Mouse (Mus musculus) hindbrain, embryonic 14.5 days (tissue): ENCODE measurements around the gene Tecpr1. TPM values are rescaled to one million over a fixed set of nuclear protein-coding genes. Genes with fewer than 3 reads are reported as not detected.
A peak's percentile ranks its signal among the peaks of the same experiment; 100 is the strongest.

ENCODE experiments used
- ATAC-seq: fragments of 200-750 bp; cut with Nextera tagmentation; 2 replicates; pipeline ENCODE4 v1.8.0; 2017; ENCODE audit warnings: moderate number of reproducible peaks, mild to moderate bottlenecking, moderate TSS enrichment, moderate library complexity; ENCODE audit not compliant: low FRiP score
- DNase-seq: peaks from one replicate; pipeline ENCODE4 v3.0.0-alpha.2; 2015; ENCODE audit warnings: low spot score
- H3K27ac ChIP-seq: fragments of 300-500 bp; sonication (generic); 2 replicates; pipeline ENCODE4 v1.5.1; 2014; ENCODE audit warnings: mild to moderate bottlenecking, moderate library complexity
- H3K27me3 ChIP-seq: fragments of 300-500 bp; sonication (generic); 2 replicates; pipeline ENCODE4 v1.6.1; 2014; ENCODE audit warnings: mild to moderate bottlenecking, low read length, mixed read lengths; ENCODE audit not compliant: control insufficient read depth, insufficient read depth
- H3K36me3 ChIP-seq: fragments of 300-500 bp; sonication (generic); replicated peaks from 2 replicates; pipeline ENCODE4 v1.6.1; 2014; ENCODE audit not compliant: control insufficient read depth, insufficient read depth
- H3K4me1 ChIP-seq: fragments of 300-500 bp; sonication (generic); replicated peaks from 2 replicates; pipeline ENCODE4 v1.6.1; 2014; ENCODE audit warnings: antibody characterized with exemption, low read length, mixed read lengths; ENCODE audit not compliant: control insufficient read depth, insufficient read depth
- H3K4me2 ChIP-seq: fragments of 300-500 bp; sonication (generic); replicated peaks from 2 replicates; pipeline ENCODE4 v1.6.1; 2014; ENCODE audit warnings: mild to moderate bottlenecking, moderate library complexity
- H3K4me3 ChIP-seq: fragments of 300-500 bp; sonication (generic); replicated peaks from 2 replicates; pipeline ENCODE4 v1.5.1; 2014; ENCODE audit warnings: mild to moderate bottlenecking, low read length
- H3K9ac ChIP-seq: fragments of 300-500 bp; sonication (generic); 2 replicates; pipeline ENCODE4 v1.6.1; 2014
- H3K9me3 ChIP-seq: fragments of 300-500 bp; sonication (generic); 2 replicates; pipeline ENCODE4 v1.6.1; 2016; ENCODE audit warnings: low read length; ENCODE audit not compliant: control insufficient read depth
- WGBS: fragments of 180-500 bp; shearing (Covaris S2); extraction: QIAGEN DNeasy Blood & Tissue Kit; methylation state at CpG from one replicate; pipeline ENCODE4 v1.1.7; 2014; 5-methylcytosine and 5-hydroxymethylcytosine counted together
- polyA plus RNA-seq: library from polyadenylated mRNA; unstranded; fragments of >200 nt; fragmentation: Nextera tagmentation; extraction: Ambion mirVana; gene quantifications from 2 replicates; pipeline ENCODE4 v1.2.1, GENCODE M21; 2014

The Tecpr1 gene
- polyA plus RNA-seq, 1 experiment from 2014 or later, result 34.7 TPM

DNA sequence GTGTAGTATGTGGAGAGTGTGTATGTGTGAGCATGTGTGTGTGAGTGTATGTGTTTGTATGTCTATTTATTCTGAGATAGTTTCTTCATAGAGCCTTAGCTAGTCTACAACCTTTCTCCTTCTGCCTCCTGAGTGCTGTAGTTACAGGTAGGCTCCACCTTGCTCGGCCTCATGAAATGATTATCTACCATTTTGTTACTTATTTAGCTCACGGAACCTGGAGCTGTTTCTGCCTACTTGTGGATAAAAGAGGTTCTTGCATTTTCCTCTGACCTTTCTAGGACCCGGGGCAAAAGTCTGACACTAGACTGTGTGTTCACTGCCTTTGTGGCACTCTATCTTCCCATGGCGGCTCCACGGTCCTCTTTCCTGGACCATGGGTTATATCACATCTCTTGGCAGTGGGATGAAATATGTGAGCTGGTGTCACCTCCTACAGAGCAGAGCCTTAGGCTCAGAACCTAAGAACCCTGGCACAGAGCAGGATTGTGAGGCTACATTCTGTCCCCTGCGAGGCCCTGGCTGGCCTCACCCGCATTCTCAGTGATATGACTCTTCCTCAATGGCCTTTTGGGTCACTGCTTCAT is 20.6 kb upstream of the Tecpr1 start, which contains the start of gene Bri3:
Gene Bri3, plus strand, starts transcription at position 537 of the 587 bp plus-strand sequence.
- WGBS, result 87% methylated on average over 7 of the region's 7 CpGs
- Histone ChIP-seq H3K36me3 (no peaks in the 10 kb centered on the region), H3K4me2 (no peak within 1 kb of the TSS), H3K27me3 (no peaks in the 10 kb centered on the region), H3K4me3 (no peak within 1 kb of the TSS), H3K4me1 (no peaks in the 10 kb centered on the region), H3K9ac (no peak within 1 kb of the TSS), H3K9me3 (no peaks in the 10 kb centered on the region), H3K27ac (no peak within 1 kb of the TSS)
- no peak for ATAC-seq
- no peak for DNase-seq

DNA sequence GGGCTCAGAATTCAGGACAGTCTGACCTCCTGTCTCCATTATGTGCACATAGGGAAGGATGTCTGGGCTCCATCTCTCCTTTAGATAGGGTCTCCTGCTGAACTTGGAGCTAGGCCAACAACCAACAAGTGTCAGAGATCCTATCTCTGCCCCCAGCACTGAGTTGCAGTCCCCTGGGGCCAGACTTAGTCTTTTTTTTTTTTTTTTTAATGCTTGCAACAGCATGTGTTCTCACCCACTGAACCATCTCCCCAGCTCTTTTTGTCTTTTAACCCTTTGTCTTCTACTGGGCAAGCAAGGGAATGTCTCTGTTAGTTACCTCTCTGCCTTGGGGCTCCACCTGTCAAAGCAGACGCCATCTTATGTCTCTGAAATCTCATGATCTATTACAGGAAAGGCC is 15.6 kb upstream of the Tecpr1 start:
- no peak for ATAC-seq
- no peak overlapping the region for H3K4me2 ChIP-seq
- H3K27me3 ChIP-seq, result no peaks in the 10 kb centered on the region
- no peak overlapping the region for H3K27ac ChIP-seq
- no peaks in the 10 kb centered on the region for H3K9me3 ChIP-seq
- no peak overlapping the region for H3K9ac ChIP-seq
- no peaks in the 10 kb centered on the region for H3K4me1 ChIP-seq
- H3K4me3 ChIP-seq, result no peak overlapping the region
- no peaks in the 10 kb centered on the region for H3K36me3 ChIP-seq
- WGBS, result 80% methylated on average over 1 of the region's 1 CpGs
- DNase-seq, result no peak

DNA sequence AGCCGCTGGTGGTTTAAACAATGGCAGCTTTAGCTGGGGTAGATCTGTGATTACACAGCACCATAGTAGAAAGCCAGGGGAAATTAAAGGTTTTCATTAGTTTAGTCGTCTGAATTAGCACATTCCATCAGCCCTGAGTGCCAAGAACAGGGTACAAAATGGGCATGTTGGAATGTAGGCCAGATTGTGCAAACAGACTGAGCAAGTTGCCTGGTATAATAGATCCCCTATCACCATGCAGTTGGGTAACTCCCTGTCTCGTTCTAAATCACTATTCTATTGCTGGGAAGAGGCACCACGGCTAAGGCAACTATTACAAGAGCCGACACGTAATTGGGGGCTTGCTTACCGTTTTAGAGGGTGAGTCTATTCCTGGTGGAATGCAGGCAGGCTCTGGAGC is 11.3 kb upstream of the Tecpr1 start:
- ATAC-seq, result no peak
- DNase-seq, result no peak
- H3K27me3 ChIP-seq, result no peaks in the 10 kb centered on the region
- H3K27ac ChIP-seq, result no peak overlapping the region
- no peaks in the 10 kb centered on the region for H3K36me3 ChIP-seq
- H3K9ac ChIP-seq, result no peak overlapping the region
- H3K4me2 ChIP-seq, result no peak overlapping the region
- H3K4me1 ChIP-seq, result no peaks in the 10 kb centered on the region
- H3K9me3 ChIP-seq, result no peaks in the 10 kb centered on the region
- WGBS, result 86% methylated on average over 7 of the region's 7 CpGs
- no peak overlapping the region for H3K4me3 ChIP-seq

DNA sequence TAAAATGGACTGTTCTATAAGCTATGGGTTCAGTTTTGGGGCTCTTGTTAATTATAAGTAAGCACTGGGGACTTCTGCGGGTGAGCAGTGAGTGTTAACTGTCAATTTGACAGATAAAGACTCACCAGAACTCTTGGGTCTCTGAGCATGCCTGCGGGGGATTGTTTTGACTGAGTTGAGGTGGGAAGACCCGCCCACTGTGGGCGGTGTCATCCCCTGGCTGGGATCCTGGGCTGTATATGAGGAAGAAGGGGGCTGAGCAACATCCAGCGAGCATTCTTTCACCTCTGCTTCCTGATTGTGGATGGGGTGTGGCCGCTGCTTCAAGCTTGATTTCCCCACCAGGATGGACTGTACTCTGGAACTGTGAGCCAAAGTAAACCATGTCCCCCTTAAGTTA is 10.8 kb upstream of the Tecpr1 start:
- H3K4me2 ChIP-seq, result no peak overlapping the region
- no peaks in the 10 kb centered on the region for H3K9me3 ChIP-seq
- no peak for ATAC-seq
- no peak overlapping the region for H3K27ac ChIP-seq
- no peak overlapping the region for H3K9ac ChIP-seq
- DNase-seq, result no peak
- H3K4me1 ChIP-seq, result no peaks in the 10 kb centered on the region
- H3K4me3 ChIP-seq, result no peak overlapping the region
- H3K36me3 ChIP-seq, result no peaks in the 10 kb centered on the region
- 83% methylated on average over 6 of the region's 6 CpGs for WGBS
- no peaks in the 10 kb centered on the region for H3K27me3 ChIP-seq

DNA sequence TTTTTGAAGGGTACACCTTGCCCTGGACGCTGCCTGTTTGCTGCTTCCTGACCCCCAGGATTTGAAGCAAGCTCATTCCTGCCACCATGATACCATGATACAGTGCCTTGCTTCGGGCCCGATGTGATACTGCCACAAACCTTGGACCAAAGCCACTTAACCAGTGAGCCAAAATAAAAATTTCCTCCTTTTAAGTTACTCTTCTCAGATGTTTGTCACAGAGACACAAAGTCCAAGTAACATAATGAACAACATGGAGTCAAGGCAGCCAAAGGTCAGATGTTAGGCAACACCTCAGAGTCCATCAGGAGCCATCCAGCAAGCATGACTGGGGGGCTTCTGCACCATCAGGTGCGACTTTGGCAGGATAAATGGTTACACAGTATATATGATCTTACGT is 9.1 kb upstream of the Tecpr1 start:
- Histone ChIP-seq H3K9ac (no peak overlapping the region), H3K4me2 (no peak overlapping the region), H3K4me3 (no peak overlapping the region), H3K27me3 (no peaks in the 10 kb centered on the region), H3K9me3 (no peaks in the 10 kb centered on the region), H3K27ac (no peak overlapping the region), H3K36me3 (no peaks in the 10 kb centered on the region), H3K4me1 (no peaks in the 10 kb centered on the region)
- DNase-seq (no peak), ATAC-seq (no peak)
- 89% methylated on average over 5 of the region's 5 CpGs for WGBS

DNA sequence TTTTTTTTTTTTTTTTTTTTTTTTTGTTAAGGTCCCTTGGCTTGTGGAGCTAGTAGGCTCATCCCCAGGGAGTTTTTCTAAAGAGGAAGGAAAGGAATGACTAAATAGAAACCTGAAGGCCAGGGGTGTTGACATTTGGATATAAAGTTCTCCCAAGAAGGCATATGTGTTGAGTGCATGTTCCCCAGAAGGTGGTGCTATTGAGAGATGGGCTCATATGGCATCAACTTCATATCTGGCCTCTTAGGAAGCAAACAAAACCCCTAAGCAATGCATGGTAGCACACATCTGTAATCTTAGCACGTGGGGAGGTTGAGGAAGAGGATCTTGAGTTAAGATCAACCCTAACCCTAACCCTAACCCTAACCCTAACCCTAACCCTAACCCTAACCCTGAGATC is 8.0 kb upstream of the Tecpr1 start:
- Histone ChIP-seq H3K9ac (no peak overlapping the region), H3K4me2 (no peak overlapping the region), H3K4me1 (no peaks in the 10 kb centered on the region), H3K9me3 (no peaks in the 10 kb centered on the region), H3K4me3 (no peak overlapping the region), H3K27me3 (no peaks in the 10 kb centered on the region), H3K27ac (no peak overlapping the region), H3K36me3 (no peaks in the 10 kb centered on the region)
- ATAC-seq (no peak), DNase-seq (no peak)
- 75% methylated on average over 1 of the region's 1 CpGs for WGBS

DNA sequence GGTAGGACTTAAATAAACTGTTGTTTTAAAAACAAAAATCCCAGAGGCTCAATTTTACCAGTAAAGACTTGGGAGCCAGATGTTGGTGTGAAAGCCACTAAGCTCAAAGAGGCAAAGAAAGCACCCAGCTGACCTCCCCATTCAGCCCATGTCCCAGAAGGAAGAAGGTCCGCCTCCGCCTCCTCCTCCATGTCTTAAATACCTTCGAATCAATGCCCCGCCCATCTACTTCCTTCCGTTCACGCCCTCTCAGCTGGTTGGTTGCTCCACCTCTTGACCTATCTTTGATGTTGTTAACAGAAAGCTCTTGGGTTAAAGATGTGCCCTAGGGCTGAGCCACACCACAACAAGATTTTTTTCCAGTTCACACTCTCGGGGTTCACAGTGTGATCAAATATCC is 6.8 kb upstream of the Tecpr1 start:
- no peaks in the 10 kb centered on the region for H3K36me3 ChIP-seq
- H3K9ac ChIP-seq, result no peak overlapping the region
- no peak overlapping the region for H3K4me2 ChIP-seq
- 93% methylated on average over 7 of the region's 7 CpGs for WGBS
- no peaks in the 10 kb centered on the region for H3K4me1 ChIP-seq
- no peaks in the 10 kb centered on the region for H3K27me3 ChIP-seq
- no peak overlapping the region for H3K4me3 ChIP-seq
- ATAC-seq (no peak), DNase-seq (no peak)
- no peaks in the 10 kb centered on the region for H3K9me3 ChIP-seq
- no peak overlapping the region for H3K27ac ChIP-seq

DNA sequence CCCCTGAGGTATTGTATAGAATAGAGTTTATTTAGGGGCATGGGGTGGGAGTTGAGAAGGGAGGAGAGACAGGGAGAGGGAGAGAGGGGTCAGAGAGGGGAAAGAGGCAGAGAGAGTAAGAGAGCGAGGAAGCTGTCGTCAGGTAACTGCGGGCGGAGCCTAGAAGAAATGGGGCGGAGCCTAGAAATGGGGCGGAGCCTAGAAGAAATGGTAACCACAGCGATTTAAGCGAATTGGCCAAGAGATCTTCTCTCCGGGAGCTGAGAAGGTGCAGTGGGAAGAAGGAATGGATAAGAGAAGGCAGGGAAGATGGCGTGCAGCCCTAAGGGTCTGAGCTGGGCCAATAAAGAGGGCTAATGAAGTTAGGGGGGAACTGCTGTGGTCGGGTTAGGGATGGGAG is 2.8 kb upstream of the Tecpr1 start:
- H3K27ac ChIP-seq, result no peak overlapping the region
- 27% methylated on average over 11 of the region's 11 CpGs for WGBS
- H3K27me3 ChIP-seq, result no peaks in the 10 kb centered on the region
- H3K4me3 ChIP-seq, result no peak overlapping the region
- no peaks in the 10 kb centered on the region for H3K36me3 ChIP-seq
- no peak overlapping the region for H3K4me2 ChIP-seq
- DNase-seq (no peak), ATAC-seq (no peak)
- no peaks in the 10 kb centered on the region for H3K9me3 ChIP-seq
- H3K9ac ChIP-seq, result no peak overlapping the region
- peaks cover 21% of the 10 kb centered on the region for H3K4me1 ChIP-seq

DNA sequence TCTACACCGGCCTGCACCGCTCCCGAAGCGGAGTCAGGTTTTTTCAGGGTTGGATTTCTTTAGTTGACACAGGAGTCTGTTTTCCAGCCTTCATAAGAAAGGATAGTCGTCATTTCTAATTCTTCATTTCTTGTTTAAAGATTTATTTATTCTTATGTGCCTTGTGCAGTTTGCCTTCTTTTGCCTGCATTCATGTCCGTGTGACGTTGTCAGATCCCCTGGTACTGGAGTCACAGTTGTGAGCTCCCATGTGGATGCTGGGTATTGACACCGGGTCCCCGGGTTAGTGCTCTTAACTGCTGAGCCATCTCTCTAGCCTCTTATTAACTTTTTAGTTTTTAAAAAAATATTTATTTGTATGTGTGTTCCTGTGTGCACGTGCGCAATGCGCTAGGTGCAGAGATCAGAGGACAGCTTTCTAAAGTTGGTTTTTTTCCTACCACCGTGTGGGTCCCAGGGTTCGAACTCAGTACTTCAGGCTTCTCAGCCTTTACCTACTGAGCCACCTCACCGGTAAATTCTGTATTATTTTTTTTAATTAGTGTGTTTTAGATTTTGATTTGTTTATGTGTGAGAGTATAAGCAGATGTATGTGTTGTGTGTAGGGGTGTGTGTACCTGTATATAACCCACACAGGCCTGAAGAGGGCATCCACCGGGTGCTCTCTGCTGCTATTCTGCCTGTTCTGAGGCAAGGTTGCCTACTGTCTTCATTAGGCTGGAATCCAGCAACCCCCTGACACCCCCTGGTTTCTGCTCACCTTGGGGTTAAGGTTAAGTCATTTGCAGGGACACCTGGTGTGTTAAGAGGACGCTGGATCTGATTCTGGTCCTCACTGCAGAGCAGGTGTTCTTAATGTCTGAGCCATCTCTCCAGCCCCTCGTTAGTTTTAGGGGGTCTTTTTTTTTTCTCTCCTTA is 743 bp upstream of the Tecpr1 start:
- ATAC-seq (no peak), DNase-seq (peak; percentile 58)
- no peaks in the 10 kb centered on the region for H3K9me3 ChIP-seq
- H3K9ac ChIP-seq, result peak overlapping the region; percentile 81
- H3K36me3 ChIP-seq, result no peaks in the 10 kb centered on the region
- H3K27me3 ChIP-seq, result no peaks in the 10 kb centered on the region
- peaks cover 21% of the 10 kb centered on the region for H3K4me1 ChIP-seq
- H3K4me3 ChIP-seq, result peak overlapping the region; percentile 68
- WGBS, result 27% methylated on average over 18 of the region's 18 CpGs
- peak overlapping the region; percentile 72 for H3K27ac ChIP-seq
- peak overlapping the region; percentile 85 for H3K4me2 ChIP-seq
